Mouse (Mus musculus) CD4-positive naive resting alpha-beta T cell, adult 57 days (primary cell): Measurements from ENCODE around the gene Arhgap29. TPM values are rescaled to one million over a fixed set of nuclear protein-coding genes. Genes with fewer than 3 reads are reported as not detected.

Source experiments
- total RNA-seq: library from RNA; stranded (reverse); gene quantifications from one replicate; pipeline ENCODE4 v1.2.4, GENCODE M21; 2023

Arhgap29 gene
- 17.5 TPM for total RNA-seq

DNA sequence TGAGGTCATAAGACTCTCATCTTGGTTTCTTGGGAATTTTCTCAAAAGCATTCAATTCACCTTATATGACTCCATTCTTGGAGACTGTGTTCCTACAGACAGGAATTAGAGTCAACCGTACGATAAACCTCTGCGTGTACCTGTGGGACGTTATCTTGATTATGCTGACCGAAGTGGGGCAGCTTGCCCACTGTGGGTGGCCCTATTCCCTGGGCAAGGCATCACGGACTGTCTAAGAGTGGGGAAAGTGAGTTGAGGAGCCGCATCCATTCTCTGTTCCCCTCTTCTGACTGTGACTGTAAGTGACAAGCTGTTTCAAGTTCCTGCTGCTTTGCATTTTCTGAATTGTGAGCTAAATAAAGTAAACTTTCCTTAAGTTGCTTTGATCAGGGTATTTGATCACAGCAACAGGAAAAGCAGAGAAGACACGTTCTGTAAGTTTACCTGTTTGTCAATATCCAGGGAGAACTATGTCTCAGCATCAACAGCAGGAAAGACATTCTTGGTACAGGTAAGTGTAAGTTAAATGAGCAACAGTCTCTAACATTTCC, at the start of gene Arhgap29:
Gene Arhgap29 (plus strand): TSS at position 501 of the 551 bp plus-strand sequence.

GRCm38 (mm10) chr3:122043799-122044547, 91.6 kb downstream of the Arhgap29 start, which contains the start of gene Abca4:
Abca4 (plus strand) TSS chr3:122044443.

Other genes starting within 250 kb of the Arhgap29 start
- 0.71 TPM for gene F3, start 229.0 kb upstream of the Arhgap29 start, total RNA-seq
- 13.2 TPM for gene Abcd3, start 137.2 kb upstream of the Arhgap29 start, total RNA-seq
- 0.44 TPM for gene Abca4, start 91.9 kb downstream of the Arhgap29 start, total RNA-seq